Mouse (Mus musculus) macrophage (primary cell): ENCODE results near the gene Gtf2i. TPM values are rescaled to one million over a fixed set of nuclear protein-coding genes. Genes with fewer than 3 reads are reported as not detected.

ENCODE experiments used
- H3K27ac ChIP-seq: fragments of 350-480 bp; formaldehyde crosslinking; 2 replicates; pipeline ENCODE4 v1.9.0; 2021
- H3K36me3 ChIP-seq: fragments of 350-480 bp; formaldehyde crosslinking; 2 replicates; pipeline ENCODE4 v1.9.0; 2021; ENCODE audit errors: inconsistent target
- H3K4me3 ChIP-seq: fragments of 350-480 bp; formaldehyde crosslinking; 2 replicates; pipeline ENCODE4 v1.9.0; 2021; ENCODE audit errors: inconsistent target
- H3K79me2 ChIP-seq: fragments of 350-480 bp; formaldehyde crosslinking; 2 replicates; pipeline ENCODE4 v1.9.0; 2021; ENCODE audit errors: inconsistent target
- WGBS: methylation state at CpG from one replicate; pipeline ENCODE4 v1.1.7; 2026; ENCODE audit warnings: inconsistent platforms; ENCODE audit not compliant: missing documents; 5-methylcytosine and 5-hydroxymethylcytosine counted together
- polyA plus RNA-seq: library from polyadenylated mRNA; stranded (reverse); fragments of 250-400 nt; gene quantifications from 3 replicates; pipeline ENCODE4 v1.2.4, GENCODE M21; 2018; ENCODE audit warnings: inconsistent platforms

Gtf2i gene
- polyA plus RNA-seq, 1 experiment from 2014 or later: 75.2 TPM

DNA sequence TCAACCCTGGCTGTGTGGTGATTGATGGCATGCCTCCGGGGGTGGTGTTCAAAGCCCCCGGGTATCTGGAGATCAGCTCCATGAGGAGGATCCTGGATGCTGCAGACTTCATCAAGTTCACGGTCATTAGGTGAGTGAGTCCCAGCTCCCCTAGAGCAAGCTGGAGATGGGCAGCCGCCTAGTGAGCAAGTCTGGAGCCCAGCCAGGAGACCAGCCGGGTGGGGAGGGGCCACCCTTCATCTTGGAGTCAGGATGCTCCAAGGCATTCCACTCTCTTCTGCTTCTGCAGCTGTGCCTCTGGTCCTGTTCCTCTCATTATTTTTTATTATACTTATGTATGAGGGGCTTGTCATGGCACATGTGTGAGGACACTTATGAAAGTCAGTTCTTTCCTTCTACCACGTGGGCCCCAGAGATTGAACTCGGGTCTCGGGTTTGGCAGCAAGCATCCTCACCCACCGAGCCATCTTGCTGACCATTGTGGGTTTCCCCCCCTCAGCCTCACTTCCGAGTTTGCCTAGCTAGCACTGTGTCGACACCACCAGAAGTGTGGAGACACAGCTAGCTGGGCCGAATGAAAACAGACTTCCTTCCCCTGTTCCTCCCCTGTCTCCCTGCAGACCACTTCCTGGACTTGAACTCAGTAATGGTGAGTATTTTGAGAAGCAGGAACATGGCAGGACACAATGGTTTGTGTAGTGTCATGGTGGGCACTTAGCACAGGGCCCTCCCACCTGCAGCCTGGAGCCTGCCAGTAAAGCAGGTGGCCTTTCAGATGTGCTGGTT, 100.3 kb downstream of the Gtf2i start:
- Histone ChIP-seq H3K79me2 (no peaks in the 10 kb centered on the region), H3K4me3 (no peak overlapping the region), H3K27ac (peak overlapping the region; percentile 43), H3K36me3 (peaks cover under 1% of the 10 kb centered on the region; the same call in 1 of the 2 replicates)
- WGBS: 19% methylated on average over 11 of the region's 12 CpGs

DNA sequence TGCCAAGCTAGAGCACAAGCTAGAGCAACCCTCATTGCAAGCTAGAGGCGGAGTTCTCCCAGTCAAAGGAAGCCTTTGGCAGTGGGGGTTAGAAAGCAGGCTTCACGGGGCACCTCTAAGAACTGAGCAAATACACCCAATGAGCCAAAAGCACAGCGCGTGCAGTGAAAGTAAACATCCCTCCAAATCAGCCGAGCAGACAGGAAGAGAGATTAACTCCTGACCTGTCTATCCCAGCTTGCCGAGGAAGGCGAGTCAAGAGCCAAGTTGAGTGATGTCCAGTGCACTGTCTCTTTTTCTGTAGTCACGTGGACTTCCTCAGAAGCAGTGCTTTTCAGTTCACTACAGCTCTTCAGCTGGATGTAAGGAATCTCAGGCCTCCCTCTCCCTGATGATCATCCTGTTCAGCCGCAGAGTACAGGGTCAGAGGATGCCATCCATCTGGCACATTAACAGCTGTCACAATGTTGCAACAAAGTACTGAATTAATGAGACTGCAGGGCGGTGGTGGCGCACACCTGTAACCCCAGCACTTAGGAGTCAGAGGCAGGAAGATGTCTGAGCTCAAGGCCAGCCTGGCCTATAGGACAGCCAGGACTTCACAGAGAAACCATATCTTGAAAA, 104.5 kb downstream of the Gtf2i start:
- Histone ChIP-seq H3K79me2 (no peaks in the 10 kb centered on the region), H3K4me3 (no peak overlapping the region), H3K36me3 (no peaks in the 10 kb centered on the region), H3K27ac (no peak overlapping the region)
- WGBS: 80% methylated on average over 11 of the region's 11 CpGs

DNA sequence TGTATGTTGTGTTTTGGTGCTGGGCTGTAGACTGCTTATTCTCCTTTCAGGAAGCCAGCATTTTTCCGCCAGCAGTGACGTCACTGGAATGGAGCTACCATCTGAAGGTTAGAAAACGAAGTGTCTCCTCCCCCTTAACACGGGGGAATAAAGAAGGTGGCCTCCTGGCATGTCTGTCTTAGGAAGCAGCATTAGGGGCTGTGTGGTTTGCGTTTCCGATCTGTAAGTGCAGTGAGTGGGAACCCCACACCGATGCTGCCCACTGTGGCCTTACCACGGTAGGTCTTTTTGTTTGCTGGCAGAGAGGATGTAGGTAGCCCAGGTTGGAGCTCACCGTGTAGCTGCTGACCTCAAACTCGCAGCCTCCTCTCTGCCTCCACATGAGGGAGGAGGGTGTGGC, 107.8 kb downstream of the Gtf2i start:
- H3K79me2 ChIP-seq: no peaks in the 10 kb centered on the region
- H3K4me3 ChIP-seq: no peak overlapping the region
- 43% methylated on average over 10 of the region's 10 CpGs for WGBS
- H3K27ac ChIP-seq: no peak overlapping the region
- no peaks in the 10 kb centered on the region for H3K36me3 ChIP-seq

DNA sequence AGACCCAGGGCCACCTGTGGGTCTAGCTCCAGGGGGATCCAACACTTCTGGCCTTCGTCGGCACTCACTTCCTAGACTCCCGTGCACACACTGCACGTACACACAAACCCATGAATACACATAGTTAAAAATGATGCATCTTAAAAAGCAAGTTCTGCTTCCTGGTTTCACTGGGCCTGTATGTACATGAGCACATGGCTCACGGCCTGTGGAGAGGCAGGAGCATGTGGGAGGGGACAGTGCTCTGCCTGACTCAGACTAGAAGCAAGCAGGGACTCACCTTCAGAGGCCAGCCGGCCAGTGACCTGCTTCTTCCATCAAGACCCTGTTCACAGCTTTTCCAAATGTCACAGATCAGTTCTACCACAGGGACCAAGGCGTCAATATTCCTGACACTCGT, 120.9 kb downstream of the Gtf2i start:
- no peaks in the 10 kb centered on the region for H3K79me2 ChIP-seq

DNA sequence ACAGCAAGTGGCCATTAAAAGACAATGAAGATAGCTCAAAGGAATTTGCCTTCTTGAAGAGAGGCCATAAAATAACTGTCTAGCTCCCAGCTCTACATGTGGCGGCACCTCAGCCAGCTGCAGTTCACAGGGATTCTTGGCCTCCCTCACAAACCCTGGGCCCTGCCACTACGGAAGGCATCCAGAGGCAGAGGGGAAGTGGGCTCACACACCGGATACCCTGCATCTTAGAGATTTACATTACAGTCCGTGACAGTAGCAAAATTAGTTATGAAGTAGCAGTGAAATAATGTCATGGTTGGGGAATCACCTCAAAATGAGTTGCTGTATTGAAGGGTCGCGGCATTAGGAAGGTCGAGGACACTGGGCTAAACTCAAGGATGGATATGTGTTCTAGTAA, 126.0 kb downstream of the Gtf2i start:
- peaks cover 14% of the 10 kb centered on the region; the same call in 1 of the 2 replicates for H3K79me2 ChIP-seq
- no peak overlapping the region for H3K4me3 ChIP-seq
- H3K36me3 ChIP-seq: no peaks in the 10 kb centered on the region
- H3K27ac ChIP-seq: no peak overlapping the region
- 37% methylated on average over 7 of the region's 7 CpGs for WGBS

More for the DNA sequence above, 120.9 kb downstream of the Gtf2i start:
- Histone ChIP-seq H3K4me3 (no peak overlapping the region), H3K27ac (no peak overlapping the region), H3K36me3 (peaks cover 7% of the 10 kb centered on the region; the same call in 1 of the 2 replicates)
- WGBS: 69% methylated on average over 8 of the region's 8 CpGs

Other genes starting within 250 kb of the Gtf2i start
- 14.3 to 22.1 TPM (median 22.1 TPM) in 3 replicates for gene Castor2, start 215.0 kb downstream of the Gtf2i start, polyA plus RNA-seq
- gene Rcc1l, start 138.0 kb downstream of the Gtf2i start, polyA plus RNA-seq: 3.1 to 12.7 TPM (median 6.8 TPM) in 3 replicates
- 3.5 to 3.9 TPM (median 3.6 TPM) in 3 replicates for gene Gtf2ird2, start 130.7 kb downstream of the Gtf2i start, polyA plus RNA-seq
- 181 to 249 TPM (median 202 TPM) in 3 replicates for gene Ncf1, start 85.1 kb downstream of the Gtf2i start, polyA plus RNA-seq
- gene Gtf2ird1, start 142.0 kb upstream of the Gtf2i start, polyA plus RNA-seq: 6.7 to 13.2 TPM (median 12.1 TPM) in 3 replicates
- gene Clip2, start 237.7 kb upstream of the Gtf2i start, polyA plus RNA-seq: 12.7 to 25.8 TPM (median 14.6 TPM) in 3 replicates
- not detected in 3 replicates for gene Syna, start 245.4 kb upstream of the Gtf2i start, polyA plus RNA-seq